Comparison of ENCODE assay signal across 26 mouse cellular contexts in genomic region chr2:147293294-147293688, GRCm38 (mm10).
"Had no signal": no experiment of that assay in that cellular context is flagged by ENCODE, and none has a peak within 500 bp of the region (broad histone marks: within the 10 kb centered on the region; RNA-seq: fewer than 3 reads in every experiment).

No protein-coding gene starts in this region.

- H3K9ac ChIP-seq: heart, embryonic 12.5 days; hindbrain, embryonic 12.5 days; hindbrain, embryonic 14.5 days; limb, embryonic 12.5 days; liver, embryonic 13.5 days; liver, embryonic 15.5 days; liver, postnatal 0 days had no signal

- H3K27ac ChIP-seq: gastrocnemius, adult 2 months; heart, adult 2 months; heart, embryonic 10.5 days; hindbrain, embryonic 10.5 days; hindbrain, embryonic 12.5 days; hindbrain, embryonic 14.5 days; layer of hippocampus, adult 2 months; left cerebral cortex, adult 2 months; limb, embryonic 10.5 days; limb, embryonic 12.5 days; liver, embryonic 13.5 days; liver, embryonic 15.5 days had no signal

- ATAC-seq: hindbrain, embryonic 16.5 days; intestine, embryonic 16.5 days; liver, postnatal 0 days had no signal

- DNase-seq: gastrocnemius, adult 2 months; gastrocnemius, postnatal 10 days; gastrocnemius, postnatal 25 days; heart, adult 2 months; heart, postnatal 10 days; heart, postnatal 4 days; kidney, adult 11 months; kidney, adult 8-10 months; kidney, postnatal 10 days; kidney, postnatal 25 days; kidney, postnatal 4 days; liver; liver, embryonic 13.5 days; liver, postnatal 0 days had no signal

- H3K4me3 ChIP-seq: gastrocnemius, adult 2 months; heart, adult 2 months; heart, embryonic 10.5 days; heart, embryonic 12.5 days; hindbrain, embryonic 10.5 days; hindbrain, embryonic 12.5 days; layer of hippocampus, adult 2 months; left cerebral cortex, adult 2 months; limb, embryonic 10.5 days; limb, embryonic 12.5 days; liver, embryonic 13.5 days; liver, embryonic 15.5 days had no signal

- H3K36me3 ChIP-seq: heart, embryonic 10.5 days; heart, embryonic 12.5 days; hindbrain, embryonic 10.5 days; hindbrain, embryonic 12.5 days; limb, embryonic 10.5 days; limb, embryonic 12.5 days; liver, embryonic 13.5 days; liver, embryonic 15.5 days had no signal

- H3K4me1 ChIP-seq: limb, embryonic 10.5 days; liver, embryonic 13.5 days; liver, embryonic 15.5 days had no signal

- H3K27me3 ChIP-seq: heart, embryonic 12.5 days; hindbrain, embryonic 12.5 days; liver, embryonic 13.5 days; liver, embryonic 15.5 days had no signal

- H3K9me3 ChIP-seq: heart, embryonic 10.5 days; heart, embryonic 12.5 days; hindbrain, embryonic 10.5 days; hindbrain, embryonic 12.5 days; limb, embryonic 10.5 days; limb, embryonic 12.5 days; liver, embryonic 13.5 days; liver, embryonic 15.5 days had no signal
